Mouse (Mus musculus): ENCODE measurements around the gene Bahd1.

Gene Bahd1

GRCm38 (mm10) chr2:118961546-118961945 lies 61.4 kb downstream of the Bahd1 start:
- CTCF ChIA-PET: no interaction called here

GRCm38 (mm10) chr2:118963007-118963675 lies 63.0 kb downstream of the Bahd1 start:
- CTCF ChIA-PET: interaction anchor here in 3 of 4 experiments (0.5 to 1.0 kb wide), 4 partner anchors 14 to 591 kb away, joined by 3 to 6 read pairs (median 3); partner anchors contain the start of gene Ivd (in 1 of the 3)
- POLR2A ChIA-PET: interaction anchor here in 1 of 4 experiments (1.9 kb wide), 1 partner anchor 11 kb away, joined by 6 read pairs; no protein-coding TSS in a partner anchor

More at GRCm38 (mm10) chr2:118961546-118961945, 61.4 kb downstream of the Bahd1 start:
- POLR2A ChIA-PET: no interaction called here

- CTCF ChIA-PET: interaction anchor here in 2 of 4 experiments (0.5 to 0.6 kb wide), 2 partner anchors 197 to 274 kb away, joined by 3 to 10 read pairs; no protein-coding TSS in a partner anchor
- POLR2A ChIA-PET: interaction anchor here in 1 of 4 experiments (0.6 to 1.9 kb wide), 2 partner anchors 11 to 437 kb away, joined by 6 to 7 read pairs; no protein-coding TSS in a partner anchor
These were observed 63.5 kb downstream of the Bahd1 start for GRCm38 (mm10) chr2:118963676-118964012.

GRCm38 (mm10) chr2:118969585-118970147 lies 69.5 kb downstream of the Bahd1 start:
- ChIA-PET CTCF (no interaction called here), POLR2A (interaction anchor here in 2 of 4 experiments (0.6 to 1.5 kb wide), 2 partner anchors 43 to 452 kb away, joined by 3 read pairs; partner anchors contain the start of gene Chst14 (in 1 of the 2))

- ChIA-PET POLR2A (no interaction called here), CTCF (no interaction called here)
These were observed 71.9 kb downstream of the Bahd1 start for GRCm38 (mm10) chr2:118972048-118972447.

GRCm38 (mm10) chr2:118972687-118973376 lies 72.7 kb downstream of the Bahd1 start:
- ChIA-PET CTCF (no interaction called here), POLR2A (no interaction called here)

Data from embryonic stem cell, embryonic (primary cell).